Mouse (Mus musculus) megakaryocyte, adult 5-6 weeks (primary cell): ENCODE results near the gene Gm12216. TPM values are rescaled to one million over a fixed set of nuclear protein-coding genes. Genes with fewer than 3 reads are reported as not detected.

Source experiments
- ATAC-seq: 2 replicates; pipeline ENCODE4 v1.8.0; 2016; ENCODE audit warnings: mild to moderate bottlenecking, inconsistent platforms; ENCODE audit not compliant: poor library complexity, severe bottlenecking
- total RNA-seq, 2 experiments: library from RNA; stranded (forward) in 1 of 2; stranded (reverse) in 1 of 2; fragments of 153-499, 151-499 nt in 1 of 2; fragments of 221-1000, 200-1000 nt in 1 of 2; gene quantifications; 2 replicates each; pipeline versions ENCODE4 v1.2.3 to v1.2.4; 2015 to 2017

Gm12216 gene
- total RNA-seq, 2 experiments from 2014 or later, result 0.25 to 0.70 TPM

DNA sequence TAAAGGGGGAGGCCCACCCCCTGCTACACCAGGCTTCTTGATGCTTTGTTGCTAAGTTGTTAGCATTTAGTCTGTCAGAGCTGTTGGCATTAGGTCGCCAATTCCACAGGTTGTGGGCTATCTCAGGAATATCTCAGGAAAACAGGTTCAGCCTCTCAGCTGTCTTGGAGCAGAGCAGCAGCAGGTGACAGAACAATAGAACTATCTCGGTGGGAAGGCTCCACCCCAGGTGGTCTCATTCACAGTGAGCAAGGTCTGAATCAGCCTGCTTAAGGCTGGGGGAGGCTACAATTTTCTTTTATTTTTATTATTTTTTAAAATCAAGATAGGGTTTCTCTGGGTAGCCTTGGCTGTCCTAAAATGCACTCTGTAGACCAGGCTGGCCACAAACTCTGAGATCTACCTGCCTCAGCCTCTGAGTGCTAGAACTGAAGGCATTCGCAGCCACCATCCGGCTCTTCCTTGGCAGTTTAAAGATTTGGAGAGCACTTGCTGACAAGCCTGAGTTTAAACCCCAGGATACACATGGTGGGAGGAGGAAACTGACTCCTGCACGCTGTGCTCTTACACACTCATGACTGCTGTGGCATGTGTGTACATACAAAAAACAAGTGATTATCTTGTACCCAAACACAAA, 109.2 kb downstream of the Gm12216 start:
- no peak for ATAC-seq

DNA sequence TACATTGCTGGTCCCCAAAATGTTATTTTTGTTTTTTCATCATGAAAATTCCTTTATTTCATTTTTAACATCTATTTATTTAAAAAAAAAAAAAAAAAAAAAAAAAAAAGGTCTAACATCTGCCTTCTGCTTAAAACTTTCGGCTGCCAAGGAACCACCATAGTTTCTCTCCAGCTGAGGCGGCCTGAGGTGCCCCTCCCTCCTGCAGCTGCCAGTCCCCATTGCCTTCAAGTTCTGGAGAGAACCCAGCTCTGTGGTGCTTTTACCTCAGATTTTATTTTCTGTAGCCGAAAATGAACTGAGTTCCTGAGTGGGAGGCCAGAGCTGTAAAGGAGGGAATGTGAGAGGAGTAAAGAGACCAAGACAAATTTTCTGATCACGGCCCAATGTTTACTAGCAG, 109.8 kb downstream of the Gm12216 start:
- ATAC-seq, result no peak

DNA sequence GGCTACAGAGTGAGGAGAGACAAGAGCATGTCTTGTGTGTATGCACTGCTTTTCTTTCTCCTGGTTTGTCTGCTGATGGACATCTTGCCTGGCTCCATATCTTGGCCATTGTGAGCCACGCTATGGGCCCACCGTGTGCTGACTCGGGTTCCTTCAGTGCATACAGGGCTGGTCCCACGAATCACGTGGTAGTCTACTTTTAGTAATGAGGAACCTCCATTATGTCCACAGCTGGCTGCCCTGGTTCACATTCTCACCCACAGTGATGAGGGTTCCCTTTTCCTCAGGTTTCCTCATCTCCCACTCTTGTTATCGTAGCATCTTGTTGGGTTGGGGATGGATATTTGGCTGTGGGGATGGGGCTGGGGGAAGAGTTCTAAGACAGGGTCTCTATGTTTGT, 110.4 kb downstream of the Gm12216 start:
- peak; percentile 93 for ATAC-seq

DNA sequence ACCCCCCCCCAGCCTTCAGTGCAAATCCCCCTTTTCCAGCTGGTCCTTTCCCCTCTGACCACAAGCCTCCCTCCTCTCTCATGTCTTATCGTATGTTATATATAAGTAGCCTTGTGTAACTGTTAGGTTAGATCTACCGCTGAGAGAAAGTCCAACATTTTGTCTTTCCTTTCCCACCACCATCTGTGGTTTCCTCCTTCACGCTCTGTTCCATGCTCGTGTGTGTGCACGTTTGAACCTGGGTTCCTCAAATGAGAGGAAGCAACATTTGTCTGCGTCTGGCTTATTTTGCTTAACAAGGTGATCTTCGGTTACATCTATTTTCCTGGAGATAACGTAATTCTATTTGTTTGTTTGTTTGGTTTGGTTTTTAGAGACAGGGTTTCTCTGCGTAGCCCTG, 111.1 kb downstream of the Gm12216 start:
- peak; percentile 59; the same call in 1 of the 2 replicates for ATAC-seq

DNA sequence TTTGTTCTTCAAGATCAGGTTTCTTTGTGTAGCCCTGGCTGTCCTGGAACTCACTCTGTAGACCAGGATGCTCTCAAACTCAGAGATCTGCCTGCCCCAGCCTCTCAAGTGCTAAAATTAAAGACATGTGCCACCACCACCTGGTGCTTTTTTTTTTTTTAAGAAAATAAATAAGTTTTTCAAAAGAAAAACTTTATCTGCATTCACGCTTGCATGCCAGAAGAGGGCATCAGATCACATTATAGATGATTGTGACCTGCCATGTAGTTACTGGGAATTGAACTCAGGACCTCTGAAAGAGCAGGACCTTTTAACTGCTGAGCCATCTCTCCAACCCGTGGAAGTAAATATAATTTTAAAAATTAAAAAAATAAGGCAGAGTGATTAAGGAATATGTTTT, 113.8 kb downstream of the Gm12216 start:
- no peak for ATAC-seq

DNA sequence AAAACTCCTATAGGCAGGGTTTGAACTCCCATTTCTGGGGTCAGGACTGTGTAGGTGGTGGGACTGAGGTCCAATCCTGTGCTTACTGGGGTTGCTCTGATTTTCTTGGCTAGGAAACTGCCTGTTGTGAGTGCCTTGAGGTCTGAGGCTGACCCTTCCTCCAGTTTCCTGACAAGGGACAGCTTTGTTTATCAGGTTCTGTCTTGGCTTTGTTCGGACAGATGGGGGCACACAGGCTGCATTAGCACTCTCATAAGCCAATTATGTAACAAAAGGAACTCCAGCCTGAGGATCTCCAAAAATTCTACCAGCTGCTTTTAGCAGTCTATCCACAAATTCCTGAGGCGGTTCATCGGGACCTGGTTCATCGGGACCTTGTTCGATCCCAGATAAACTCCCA, 116.7 kb downstream of the Gm12216 start:
- no peak for ATAC-seq

DNA sequence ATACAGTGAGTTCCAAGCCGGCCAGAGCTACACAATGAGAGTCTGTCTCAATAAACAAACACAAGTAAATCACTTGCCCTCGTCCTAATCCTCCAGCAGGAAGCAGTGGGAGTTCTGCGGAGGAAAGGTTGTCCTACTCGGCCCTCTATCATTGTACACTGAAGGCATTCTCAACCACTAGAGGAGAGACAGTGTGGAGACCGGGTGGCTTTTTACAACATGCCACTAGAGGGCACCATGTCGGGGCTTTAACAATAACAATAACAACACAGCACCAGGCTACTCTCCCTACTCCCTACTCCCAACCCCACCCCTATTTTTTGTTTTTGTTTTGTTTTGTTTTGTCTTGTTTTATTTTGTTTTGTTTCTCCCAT, 121.5 kb downstream of the Gm12216 start:
- peak; percentile 75 for ATAC-seq

DNA sequence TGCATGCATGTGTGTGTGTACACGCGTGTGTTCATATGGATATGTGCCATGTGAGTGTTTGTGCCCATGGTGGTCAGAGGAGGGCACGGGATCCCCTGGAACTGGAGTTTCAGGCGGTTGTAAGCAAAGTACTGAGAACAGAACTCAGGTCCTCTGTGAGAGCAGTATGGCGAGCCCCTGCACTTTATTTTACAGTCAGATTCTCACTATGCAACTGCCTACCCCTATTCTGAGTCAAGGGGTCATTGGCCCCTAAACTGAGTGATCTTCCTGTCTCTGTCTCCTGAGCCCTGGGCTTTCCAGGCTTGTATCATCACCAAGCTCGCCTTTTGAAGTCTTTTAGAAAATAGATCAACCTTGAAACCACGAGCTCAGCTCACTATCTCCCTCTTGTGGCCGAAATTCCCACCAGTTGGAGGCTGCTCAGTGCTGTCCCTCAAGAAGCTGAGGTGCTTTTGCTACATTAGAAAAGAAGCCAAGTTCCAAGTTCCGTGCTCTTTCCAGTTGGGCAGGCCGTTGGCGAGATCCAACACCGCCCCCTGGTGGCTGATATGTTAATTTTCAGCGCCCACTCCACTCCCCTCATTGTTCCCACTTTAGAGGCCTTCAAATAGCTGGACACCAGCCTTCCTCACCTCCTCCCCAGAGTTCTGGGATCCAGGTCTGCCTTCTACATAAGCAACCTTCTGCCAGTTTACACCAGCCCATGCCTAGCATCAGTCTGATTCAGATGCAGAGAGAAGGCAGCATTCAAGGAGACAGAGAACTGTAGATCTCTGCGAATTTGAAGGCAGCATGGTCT, 122.1 kb downstream of the Gm12216 start:
- ATAC-seq, result peak; percentile 68

DNA sequence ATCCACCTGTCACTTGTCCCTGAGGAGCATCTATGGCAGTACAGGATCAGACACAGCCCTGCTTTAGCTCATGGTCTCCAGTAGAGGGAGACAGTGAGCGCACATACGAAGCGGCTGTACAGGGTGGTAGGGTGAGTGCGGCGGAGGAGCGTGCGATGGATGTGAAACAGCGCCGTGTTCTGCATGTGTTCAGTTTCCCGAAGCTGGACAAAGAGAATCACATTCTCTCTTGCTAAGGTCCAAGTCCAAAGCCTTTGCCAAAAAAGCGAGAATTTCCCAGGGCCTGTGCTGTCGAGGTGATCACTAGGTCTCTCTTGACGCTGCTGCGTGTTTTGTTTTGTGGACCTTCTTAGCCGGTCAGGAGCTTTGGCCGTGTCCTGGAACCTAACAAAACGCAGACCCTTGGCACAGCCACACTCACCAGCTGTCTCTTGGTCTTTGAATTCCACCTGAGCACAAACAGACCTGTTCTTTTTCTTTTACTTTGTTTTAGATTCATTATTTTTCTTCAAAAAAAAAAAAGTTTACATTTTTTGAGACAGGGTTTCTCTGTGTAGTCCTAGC, 123.3 kb downstream of the Gm12216 start:
- peak; percentile 90 for ATAC-seq

DNA sequence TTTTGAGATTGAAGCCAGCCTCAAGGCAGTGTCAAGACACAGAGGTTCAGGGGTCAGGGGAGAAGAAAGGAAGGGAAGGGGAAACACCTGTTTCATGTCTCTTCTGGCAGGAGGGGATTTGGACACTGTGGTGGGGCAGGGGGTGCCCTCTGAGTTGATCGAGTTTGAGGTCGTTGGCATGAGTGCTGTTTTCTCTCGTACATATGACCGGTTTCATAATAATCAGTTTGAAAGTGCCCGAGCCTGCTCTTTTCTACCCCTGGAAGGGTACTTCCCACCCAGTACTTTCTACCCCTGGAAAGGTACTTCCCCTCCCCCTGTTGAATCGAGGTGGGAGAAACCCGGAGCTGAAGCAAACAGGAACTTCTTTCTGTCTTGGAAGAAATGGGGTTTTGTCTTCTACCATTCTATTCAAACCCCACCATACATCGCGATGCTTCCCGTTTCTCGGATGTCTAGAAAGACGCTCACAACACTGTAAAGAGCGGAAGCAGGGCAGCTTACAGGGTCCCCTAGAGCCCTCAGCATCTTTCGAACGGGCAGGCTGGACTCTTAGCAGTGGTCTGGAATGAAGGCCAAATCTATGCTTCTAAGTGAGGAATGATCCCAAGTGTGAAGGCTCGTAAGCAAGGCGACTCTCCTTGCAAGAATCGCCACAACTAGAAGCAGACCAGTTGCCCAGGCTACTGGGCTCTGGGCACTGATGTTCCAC, 123.9 kb downstream of the Gm12216 start:
- ATAC-seq, result no peak

DNA sequence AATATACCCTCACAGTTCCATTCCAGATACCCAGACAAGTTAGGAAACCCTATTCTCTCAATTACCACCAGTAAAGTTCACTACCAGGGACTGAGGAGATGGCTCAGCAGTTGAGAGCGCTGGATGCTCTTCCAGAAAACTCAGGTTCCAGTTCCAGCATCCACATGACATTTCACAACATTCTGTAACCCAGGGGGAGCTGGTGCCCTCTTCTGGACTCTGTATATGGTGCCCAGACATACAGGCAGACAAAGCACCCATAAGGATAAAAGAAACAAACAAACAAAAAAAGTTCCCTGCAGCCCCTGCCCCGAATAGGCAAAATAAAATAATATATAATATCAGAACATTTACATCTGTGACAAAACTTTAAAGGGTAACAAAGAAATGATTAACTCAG, 124.6 kb downstream of the Gm12216 start:
- ATAC-seq, result no peak

DNA sequence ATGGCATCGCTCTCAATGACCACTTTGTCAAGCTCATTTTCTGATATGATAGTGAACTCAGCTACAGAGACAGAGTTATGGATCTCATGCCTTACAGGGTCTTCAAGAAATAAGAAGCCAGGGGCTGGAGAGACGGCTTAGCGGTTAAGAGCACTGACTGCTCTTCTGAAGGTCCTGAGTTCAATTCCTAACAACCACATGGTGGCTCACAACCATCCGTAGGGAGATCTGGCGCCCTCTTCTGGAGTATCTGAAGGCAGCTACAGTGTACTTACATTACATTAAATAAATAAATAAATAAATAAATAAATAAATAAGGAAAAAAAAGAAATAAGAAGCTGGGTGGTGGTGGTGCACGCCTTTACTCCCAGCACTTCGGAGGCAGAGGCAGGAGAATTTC, 125.2 kb downstream of the Gm12216 start:
- no peak for ATAC-seq

Other genes starting within 250 kb of the Gm12216 start
- 5.5 and 13.1 TPM in 2 replicates for gene Il4, start 240.6 kb downstream of the Gm12216 start, total RNA-seq (2015)
- 8.0 and 8.7 TPM in 2 replicates for gene Il4, start 240.6 kb downstream of the Gm12216 start, total RNA-seq (2017)
- gene Il13, start 224.6 kb downstream of the Gm12216 start, total RNA-seq (2015), result 0.18 TPM in 2 replicates
- gene Il13, start 224.6 kb downstream of the Gm12216 start, total RNA-seq (2017), result 0.28 and 0.62 TPM in 2 replicates
- 23.9 and 26.7 TPM in 2 replicates for gene Rad50, start 151.9 kb downstream of the Gm12216 start, total RNA-seq (2015)
- gene Rad50, start 151.9 kb downstream of the Gm12216 start, total RNA-seq (2017), result 33.7 and 38.1 TPM in 2 replicates
- not detected in 2 replicates for gene Il5, start 138.5 kb downstream of the Gm12216 start, total RNA-seq (2015)
- not detected in 2 replicates for gene Il5, start 138.5 kb downstream of the Gm12216 start, total RNA-seq (2017)
- gene Irf1, start 89.2 kb downstream of the Gm12216 start, total RNA-seq (2015), result 37.2 and 38.5 TPM in 2 replicates
- gene Irf1, start 89.2 kb downstream of the Gm12216 start, total RNA-seq (2017), result 78.4 and 93.1 TPM in 2 replicates
- gene Gm17334, start 86.1 kb downstream of the Gm12216 start, total RNA-seq (2015), result not detected in 2 replicates
- gene Gm17334, start 86.1 kb downstream of the Gm12216 start, total RNA-seq (2017), result not detected in 2 replicates
- 4.7 and 5.5 TPM in 2 replicates for gene Slc22a5, start 32.4 kb upstream of the Gm12216 start, total RNA-seq (2015)
- gene Slc22a5, start 32.4 kb upstream of the Gm12216 start, total RNA-seq (2017), result 4.6 and 6.6 TPM in 2 replicates
- 1.3 and 1.5 TPM in 2 replicates for gene Slc22a21, start 121.1 kb upstream of the Gm12216 start, total RNA-seq (2015)
- gene Slc22a21, start 121.1 kb upstream of the Gm12216 start, total RNA-seq (2017), result 0.44 and 0.77 TPM in 2 replicates
- 6.8 and 11.0 TPM in 2 replicates for gene Slc22a4, start 168.8 kb upstream of the Gm12216 start, total RNA-seq (2015)
- 8.0 and 8.5 TPM in 2 replicates for gene Slc22a4, start 168.8 kb upstream of the Gm12216 start, total RNA-seq (2017)
- 0.33 and 0.82 TPM in 2 replicates for gene Pdlim4, start 209.8 kb upstream of the Gm12216 start, total RNA-seq (2015)
- gene Pdlim4, start 209.8 kb upstream of the Gm12216 start, total RNA-seq (2017), result 0.77 and 3.9 TPM in 2 replicates
- gene P4ha2, start 240.8 kb upstream of the Gm12216 start, total RNA-seq (2015), result not detected in 2 replicates
- gene P4ha2, start 240.8 kb upstream of the Gm12216 start, total RNA-seq (2017), result not detected in 2 replicates